Mouse (Mus musculus) heart, embryonic 13.5 days (tissue): ENCODE results near the gene Krt13. TPM values are rescaled to one million over a fixed set of nuclear protein-coding genes. Genes with fewer than 3 reads are reported as not detected.

Experiments used
- polyA plus RNA-seq: library from polyadenylated mRNA; unstranded; fragments of >200 nt; fragmentation: Nextera tagmentation; extraction: Ambion mirVana; gene quantifications from 2 replicates; pipeline ENCODE4 v1.2.1, GENCODE M21; 2015

The Krt13 gene
- polyA plus RNA-seq, 1 experiment from 2014 or later = not detected

Other genes starting within 250 kb of the Krt13 start
- not detected in 2 replicates for gene Krtap9-1, start 248.2 kb downstream of the Krt13 start, polyA plus RNA-seq
- gene Gm11567, start 242.4 kb downstream of the Krt13 start, polyA plus RNA-seq = not detected in 2 replicates
- not detected in 2 replicates for gene Krtap31-1, start 213.6 kb downstream of the Krt13 start, polyA plus RNA-seq
- not detected in 2 replicates for gene Gm11565, start 206.8 kb downstream of the Krt13 start, polyA plus RNA-seq
- gene Krtap31-2, start 185.3 kb downstream of the Krt13 start, polyA plus RNA-seq = not detected in 2 replicates
- not detected in 2 replicates for gene Krtap9-5, start 173.1 kb downstream of the Krt13 start, polyA plus RNA-seq
- gene Krtap29-1, start 142.5 kb downstream of the Krt13 start, polyA plus RNA-seq = not detected in 2 replicates
- not detected in 2 replicates for gene Krtap16-1, start 135.0 kb downstream of the Krt13 start, polyA plus RNA-seq
- gene Krtap17-1, start 127.6 kb downstream of the Krt13 start, polyA plus RNA-seq = not detected in 2 replicates
- gene Krt33a, start 105.4 kb downstream of the Krt13 start, polyA plus RNA-seq = not detected in 2 replicates
- not detected in 2 replicates for gene Krt33b, start 91.7 kb downstream of the Krt13 start, polyA plus RNA-seq
- gene Krt34, start 80.0 kb downstream of the Krt13 start, polyA plus RNA-seq = not detected in 2 replicates
- gene Krt31, start 71.0 kb downstream of the Krt13 start, polyA plus RNA-seq = not detected in 2 replicates
- not detected in 2 replicates for gene Krt32, start 33.3 kb downstream of the Krt13 start, polyA plus RNA-seq
- not detected in 2 replicates for gene Krt35, start 25.3 kb downstream of the Krt13 start, polyA plus RNA-seq
- not detected in 2 replicates for gene Krt36, start 15.9 kb downstream of the Krt13 start, polyA plus RNA-seq
- 1.2 and 1.5 TPM in 2 replicates for gene Krt15, start 14.4 kb upstream of the Krt13 start, polyA plus RNA-seq
- 72.6 and 74.0 TPM in 2 replicates for gene Krt19, start 27.1 kb upstream of the Krt13 start, polyA plus RNA-seq
- gene Krt9, start 71.7 kb upstream of the Krt13 start, polyA plus RNA-seq = not detected in 2 replicates
- gene Krt14, start 86.0 kb upstream of the Krt13 start, polyA plus RNA-seq = 3.0 and 3.1 TPM in 2 replicates
- gene Krt16, start 127.3 kb upstream of the Krt13 start, polyA plus RNA-seq = not detected in 2 replicates
- 2.3 and 3.0 TPM in 2 replicates for gene Krt17, start 139.5 kb upstream of the Krt13 start, polyA plus RNA-seq
- not detected in 2 replicates for gene Krt42, start 148.3 kb upstream of the Krt13 start, polyA plus RNA-seq
- gene Eif1, start 198.3 kb upstream of the Krt13 start, polyA plus RNA-seq = 1,570 and 1,681 TPM in 2 replicates
- gene Gast, start 212.8 kb upstream of the Krt13 start, polyA plus RNA-seq = not detected in 2 replicates
- 8.0 and 9.3 TPM in 2 replicates for gene Hap1, start 234.6 kb upstream of the Krt13 start, polyA plus RNA-seq